Mouse (Mus musculus): ENCODE measurements around the gene Zfr2.

Gene Zfr2

GRCm38 (mm10) chr10:81247804-81248203, 14.8 kb downstream of the Zfr2 start:
- DNase-seq (ENCODE audit: low read depth, low spot score), result no peak

- DNase-seq (ENCODE audit: low read depth, low spot score), result no peak
These were observed 16.5 kb downstream of the Zfr2 start for GRCm38 (mm10) chr10:81249442-81249841.

DNA sequence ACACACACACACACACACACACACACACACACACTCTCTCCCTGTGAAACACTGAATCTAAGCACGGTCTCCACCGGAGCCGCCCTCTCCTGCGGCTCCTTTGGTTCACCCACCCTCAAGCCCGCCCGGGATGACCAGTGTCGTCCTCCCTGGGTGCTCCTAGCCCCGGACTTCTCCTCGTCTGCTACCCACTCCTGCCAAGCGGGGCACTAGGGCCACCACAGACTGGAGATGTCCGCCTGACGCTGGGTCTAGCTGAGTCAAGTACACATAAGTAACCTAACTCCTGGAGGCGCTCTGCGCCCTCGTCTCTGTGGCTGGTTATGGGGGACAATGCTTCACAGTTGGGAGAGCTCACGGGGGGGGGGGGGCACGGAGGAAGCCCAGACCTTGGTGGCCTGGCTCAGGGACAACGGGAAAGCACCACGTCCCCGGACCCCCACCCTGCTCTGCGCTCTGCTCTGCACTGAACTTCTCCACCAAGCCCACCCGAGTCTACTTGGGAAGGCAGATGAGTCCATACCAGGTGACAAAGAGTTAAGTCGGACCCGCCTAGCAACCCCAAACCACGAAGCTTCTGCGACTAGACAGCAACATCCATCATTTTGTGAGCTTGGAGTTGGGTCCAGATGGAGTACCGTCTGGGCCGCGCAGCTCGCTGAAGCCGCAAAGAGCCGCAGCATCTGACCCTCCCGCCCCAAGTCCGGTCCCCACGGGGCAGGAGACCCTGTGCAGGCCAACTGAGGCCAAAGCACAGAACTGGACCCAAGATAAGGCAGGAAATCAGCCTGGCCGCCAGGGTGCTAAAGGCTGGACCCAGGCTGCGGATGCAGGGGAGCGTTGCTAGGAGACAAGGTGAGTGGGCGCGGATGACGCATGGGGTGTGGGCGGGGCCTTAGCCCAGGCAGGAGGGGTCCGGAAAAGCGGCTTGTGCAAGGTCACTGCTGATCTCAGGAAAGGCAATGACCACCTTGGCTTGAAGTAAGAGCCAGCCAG, 19.8 kb downstream of the Zfr2 start, which contains the start of gene Matk:
TSS of gene Matk (plus strand) at position 512 of the 996 bp plus-strand sequence.
- peak; percentile 88 for DNase-seq (ENCODE audit: low read depth, low spot score)

GRCm38 (mm10) chr10:81254886-81255285, 21.9 kb downstream of the Zfr2 start:
- DNase-seq (ENCODE audit: low read depth, low spot score), result no peak

DNA sequence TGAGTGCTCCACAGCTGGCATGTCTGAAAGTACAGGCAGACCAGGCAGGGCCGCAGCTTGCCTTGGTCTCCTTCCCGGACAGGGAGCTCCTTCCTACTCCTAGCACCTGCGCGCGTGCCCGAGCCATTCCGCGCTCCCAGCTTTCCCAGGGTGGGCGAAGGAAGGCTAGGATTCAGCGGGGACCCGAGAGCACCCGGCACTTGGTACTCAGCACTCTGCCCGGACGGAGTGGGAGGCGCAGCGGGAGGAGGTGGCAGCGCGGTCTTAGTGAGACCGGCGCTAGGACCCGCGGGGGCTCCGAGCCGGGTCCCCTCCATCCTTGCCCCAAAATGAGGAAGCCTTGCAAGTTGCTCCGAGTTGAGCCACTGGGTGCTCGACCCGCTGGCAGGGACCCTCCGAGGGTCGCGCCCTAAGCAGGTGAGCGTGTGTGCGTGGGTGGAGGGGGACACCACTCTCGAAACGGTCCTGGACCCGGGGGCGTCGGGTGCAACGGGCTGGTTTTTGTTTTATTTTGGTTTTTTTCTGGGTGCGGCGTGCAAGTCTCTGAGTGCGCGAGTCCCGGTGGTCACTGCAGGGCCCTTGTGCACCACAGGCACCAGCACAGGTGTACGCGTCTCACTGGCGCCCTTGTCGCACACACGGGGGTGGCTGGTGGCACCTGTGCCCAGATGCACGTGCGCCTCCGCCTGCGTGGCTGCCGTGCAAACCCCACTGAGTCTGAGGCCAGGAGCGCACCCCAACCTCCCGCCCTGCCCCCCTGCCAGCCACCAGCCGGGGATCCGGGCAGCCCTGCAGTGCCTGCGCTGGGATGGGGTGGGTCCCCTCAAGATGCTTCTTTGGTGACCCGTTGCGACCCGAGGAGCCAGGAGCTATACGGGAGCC, 24.4 kb downstream of the Zfr2 start:
- no peak for DNase-seq (ENCODE audit: low read depth, low spot score)

- no peak for DNase-seq (ENCODE audit: low read depth, low spot score)
These were observed 26.4 kb downstream of the Zfr2 start for GRCm38 (mm10) chr10:81259225-81259884.

DNA sequence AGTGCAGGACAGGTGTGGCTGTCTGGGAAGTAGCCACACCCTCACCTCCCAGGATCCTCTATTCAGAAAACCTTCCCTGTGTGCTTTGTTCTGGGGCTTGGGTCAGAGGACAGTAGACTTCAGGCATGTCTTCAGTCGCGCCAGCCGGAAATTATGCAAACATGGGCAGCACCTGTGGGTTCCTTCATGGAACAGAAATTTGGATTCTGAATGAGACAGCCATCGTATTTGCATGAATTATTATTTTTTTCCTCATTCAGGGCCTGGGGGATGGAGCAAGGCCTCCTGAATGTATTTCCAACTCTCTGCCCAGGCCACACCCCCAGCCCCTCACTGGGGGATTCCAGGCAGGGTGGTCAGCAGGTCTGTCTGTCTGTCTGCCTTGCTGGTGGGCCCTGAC, 28.1 kb downstream of the Zfr2 start:
- DNase-seq (ENCODE audit: low read depth, low spot score), result no peak

DNA sequence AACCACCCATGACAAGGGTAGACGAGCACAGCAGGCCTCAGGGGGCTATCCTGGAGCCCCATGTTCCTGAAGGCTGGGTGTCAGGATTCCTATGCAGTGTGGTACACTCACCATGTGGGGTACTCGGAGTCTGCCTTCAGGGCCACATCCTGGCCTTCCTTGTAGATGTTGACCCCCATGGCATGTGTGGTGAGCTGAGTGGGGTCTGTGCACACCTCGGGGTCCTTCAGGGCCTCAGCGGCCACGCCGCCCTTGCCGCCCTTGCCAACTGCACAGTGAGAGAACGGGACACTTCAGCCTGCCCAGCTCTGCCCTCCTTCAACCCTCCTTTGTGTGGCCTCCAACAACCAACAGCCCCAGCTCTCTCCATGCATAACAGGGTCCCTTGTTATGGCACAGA, 32.6 kb downstream of the Zfr2 start:
- no peak for DNase-seq (ENCODE audit: low read depth, low spot score)

DNA sequence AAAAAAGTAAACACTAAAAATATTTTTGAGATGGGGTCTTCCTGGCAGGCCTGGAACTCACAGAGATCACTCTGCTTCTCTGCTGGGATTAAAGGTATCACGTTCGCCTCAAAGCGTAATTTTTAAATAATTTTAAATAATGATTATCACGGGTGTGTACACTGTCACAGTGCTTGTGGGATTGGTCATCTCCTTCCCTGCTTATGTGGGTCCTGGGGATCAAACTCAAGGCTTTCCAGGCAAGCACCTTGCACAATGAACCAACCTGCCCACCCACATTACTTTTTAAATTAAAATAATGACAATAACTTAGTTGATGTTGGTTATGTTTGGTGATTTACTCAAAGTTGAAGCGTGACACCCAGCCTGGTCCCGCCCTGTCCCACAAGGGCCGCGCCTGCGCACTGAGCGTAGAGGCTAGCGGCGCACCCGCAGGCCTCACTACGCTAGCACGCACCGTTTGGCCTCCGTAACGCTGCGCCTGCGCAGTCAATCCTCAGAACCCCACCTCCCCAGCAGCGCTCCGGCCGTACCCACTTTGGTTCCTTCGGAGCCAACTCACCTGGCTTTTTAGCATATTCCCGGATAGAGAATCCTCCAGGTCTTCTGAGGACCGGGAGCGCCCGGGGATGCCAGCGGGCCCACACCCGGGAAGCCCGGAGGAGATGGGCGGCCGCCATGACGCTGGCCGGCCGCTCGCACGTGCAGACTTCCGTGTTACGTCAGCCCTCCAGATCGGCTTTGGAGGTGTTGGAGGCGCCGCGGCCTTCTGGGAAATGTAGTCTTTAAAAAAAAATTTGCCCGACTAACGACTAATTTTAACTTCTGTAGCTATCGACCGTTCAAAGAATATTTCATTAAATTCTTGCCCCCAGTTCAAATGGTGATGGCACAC, 33.5 kb downstream of the Zfr2 start, which contains the start of the genes Mrpl54 and Apba3:
TSS of gene Mrpl54 (minus strand) at position 724 of the 895 bp plus-strand sequence.
TSS of gene Apba3 (plus strand) at position 750 of the 895 bp plus-strand sequence.
- peak; percentile 90 for DNase-seq (ENCODE audit: low read depth, low spot score)

- DNase-seq (ENCODE audit: low read depth, low spot score), result peak; percentile 82
These were observed 35.1 kb downstream of the Zfr2 start for GRCm38 (mm10) chr10:81268056-81268455.

- no peak for DNase-seq (ENCODE audit: low read depth, low spot score)
These were observed 35.9 kb downstream of the Zfr2 start for GRCm38 (mm10) chr10:81268643-81269412.

- DNase-seq (ENCODE audit: low read depth, low spot score), result no peak
These were observed 39.4 kb downstream of the Zfr2 start for GRCm38 (mm10) chr10:81272356-81272755.

DNA sequence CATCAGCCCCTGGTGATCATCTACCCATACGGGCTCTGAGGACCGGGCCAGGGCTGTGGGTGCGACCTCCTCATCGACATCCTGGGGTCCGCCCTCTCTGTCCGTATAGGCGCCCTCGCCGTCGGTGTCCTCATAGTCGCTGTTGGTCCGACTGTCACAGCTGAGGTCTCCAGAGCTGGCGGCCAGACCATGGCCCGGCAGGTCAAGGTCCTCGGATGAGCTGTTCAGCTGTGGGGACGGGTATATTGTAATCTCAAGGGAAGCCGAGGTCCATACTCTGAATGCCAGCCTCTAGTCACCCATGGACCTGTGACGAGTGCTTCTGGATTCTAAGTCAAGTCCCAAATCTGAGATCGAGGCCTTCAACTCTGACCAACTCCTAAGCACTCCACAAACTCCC, 40.9 kb downstream of the Zfr2 start:
- DNase-seq (ENCODE audit: low read depth, low spot score), result no peak

GRCm38 (mm10) chr10:81277676-81278075, 44.7 kb downstream of the Zfr2 start:
- DNase-seq (ENCODE audit: low read depth, low spot score), result no peak

- no peak for DNase-seq (ENCODE audit: low read depth, low spot score)
These were observed 46.5 kb downstream of the Zfr2 start for GRCm38 (mm10) chr10:81279496-81279895.

DNA sequence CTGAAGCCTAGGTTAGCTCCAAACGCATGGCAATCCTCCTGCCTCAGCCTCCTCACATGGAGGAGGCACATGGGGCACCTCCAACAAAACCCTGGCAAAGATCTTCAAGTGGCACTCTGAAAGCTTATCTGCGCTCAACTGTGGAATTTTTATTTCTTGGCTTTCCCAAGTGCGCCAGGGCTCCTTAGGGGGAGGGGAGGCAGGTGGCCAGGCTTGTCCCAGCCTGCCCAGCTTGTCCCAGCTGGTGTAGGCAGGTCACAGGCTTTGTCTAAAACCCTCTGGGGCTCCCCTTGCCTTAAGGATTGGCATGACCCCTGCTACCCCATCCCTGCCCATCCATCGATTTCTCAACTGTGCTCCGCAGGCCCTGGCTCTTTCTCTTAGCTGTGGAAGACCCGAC, 51.2 kb downstream of the Zfr2 start:
- no peak for DNase-seq (ENCODE audit: low read depth, low spot score)

- DNase-seq (ENCODE audit: low read depth, low spot score), result no peak
These were observed 51.8 kb downstream of the Zfr2 start for GRCm38 (mm10) chr10:81284719-81285118.

- no peak for DNase-seq (ENCODE audit: low read depth, low spot score)
These were observed 52.9 kb downstream of the Zfr2 start for GRCm38 (mm10) chr10:81285694-81286450.

GRCm38 (mm10) chr10:81286586-81286985, 53.6 kb downstream of the Zfr2 start:
- DNase-seq (ENCODE audit: low read depth, low spot score), result no peak

Measured in telencephalon, adult 2 months (tissue).